Mouse (Mus musculus): ENCODE results near the gene Syt12.

GRCm38 (mm10) chr19:4404840-4405239 lies 72.4 kb downstream of the Syt12 start:
- TF ChIP-seq CTCF (IDR thresholded peaks at IDR 0.05; ENCODE audit: borderline replicate concordance, insufficient read depth, low read length) (no peak), POLR2A (IDR thresholded peaks at IDR 0.05; ENCODE audit: low read depth, low read length) (no peak)
